Mouse (Mus musculus) left cerebral cortex, adult 2 months (tissue): ENCODE measurements around the gene Exosc5. TPM values are rescaled to one million over a fixed set of nuclear protein-coding genes. Genes with fewer than 3 reads are reported as not detected.
A peak's percentile ranks its signal among the peaks of the same experiment; 100 is the strongest.

ENCODE experiments used
- DNase-seq, 2 experiments: peaks; one replicate each; pipeline ENCODE4 v3.0.0; 2021 to 2022; ENCODE audit warnings: low spot score in 2 of 2, mixed read lengths in 1 of 2; ENCODE audit errors: extremely low spot score in 1 of 2
- H3K27ac ChIP-seq: fragments of 200-600 bp; 2 replicates; pipeline ENCODE4 v1.8.1; 2022
- H3K4me3 ChIP-seq: fragments of 200-600 bp; 2 replicates; pipeline ENCODE4 v1.8.1; 2022
- CTCF ChIP-seq: fragments of 200-600 bp; IDR thresholded peaks from 2 replicates; pipeline ENCODE4 v1.8.1; 2022; ENCODE audit warnings: antibody characterized with exemption, mild to moderate bottlenecking, moderate library complexity
- intact Hi-C: fragments of 180-260 bp; cut with DNase I; formaldehyde crosslinking; loops from one replicate; pipeline ENCODE4 v1.15.1; 2025
- long read RNA-seq, 2 experiments: library from polyadenylated mRNA; stranded (forward); transcript quantifications; one replicate each; pipeline ENCODE4 v2.0.0; 2021; ENCODE audit warnings: borderline mapping rate in 2 of 2
- total RNA-seq, 2 experiments: library from RNA; stranded (reverse); gene quantifications; 2 replicates each; pipeline ENCODE4 v1.2.3; 2021

Gene Exosc5
- 10 to 100 TPM; 23.3 to 24.0 TPM for total RNA-seq
- long read RNA-seq, experiment 1, transcript Exosc5-201 (6 exons, 1,020 nt): major isoform, 10 of 19 reads
- long read RNA-seq, experiment 1, partial matches to known transcripts: 3 of 19 reads
- long read RNA-seq, experiment 1, other reads (novel, unspliced or antisense): 6 of 19 reads
- long read RNA-seq, experiment 2, partial matches to known transcripts: 4 of 13 reads
- long read RNA-seq, experiment 2, other reads (novel, unspliced or antisense): 5 of 13 reads

- H3K4me3 ChIP-seq: peak within 1 kb of the TSS; percentile 57
- peak; percentile 98 to 99 for DNase-seq
- intact Hi-C loops: loop anchor here (1.0 kb wide), 1 partner anchor 17 kb away; no protein-coding TSS in a partner anchor
- H3K27ac ChIP-seq: peak within 1 kb of the TSS; percentile 92
- TF ChIP-seq CTCF: no peak
These were observed at the start of gene Exosc5, which contains the start of gene Bckdha for GRCm38 (mm10) chr7:25658657-25659472. Exosc5 (plus strand) TSS chr7:25659164. Bckdha (minus strand) TSS chr7:25658981.

GRCm38 (mm10) chr7:25610056-25610455 is 48.9 kb upstream of the Exosc5 start:
- peak in 1 of 2 experiments; percentile 6 for DNase-seq
- H3K27ac ChIP-seq: no peak overlapping the region
- H3K4me3 ChIP-seq: no peak overlapping the region
- TF ChIP-seq CTCF: no peak
- intact Hi-C loops: no loop called here

- Histone ChIP-seq H3K4me3 (no peak overlapping the region), H3K27ac (no peak overlapping the region)
- DNase-seq: no peak
- intact Hi-C loops: no loop called here
- TF ChIP-seq CTCF: no peak
These were observed 47.5 kb upstream of the Exosc5 start for GRCm38 (mm10) chr7:25611501-25611900.

GRCm38 (mm10) chr7:25614086-25614485 is 44.9 kb upstream of the Exosc5 start:
- DNase-seq: peak in 1 of 2 experiments; percentile 8
- H3K27ac ChIP-seq: no peak overlapping the region
- intact Hi-C loops: no loop called here
- no peak overlapping the region for H3K4me3 ChIP-seq
- TF ChIP-seq CTCF: no peak

- DNase-seq: peak in 1 of 2 experiments; percentile 6
- Histone ChIP-seq H3K27ac (no peak overlapping the region), H3K4me3 (no peak overlapping the region)
- intact Hi-C loops: no loop called here
- no peak for TF ChIP-seq CTCF
These were observed 43.9 kb upstream of the Exosc5 start for GRCm38 (mm10) chr7:25614831-25615705.

- TF ChIP-seq CTCF: no peak
- Histone ChIP-seq H3K4me3 (no peak within 1 kb of the TSS), H3K27ac (no peak within 1 kb of the TSS)
- DNase-seq: peak in 1 of 2 experiments; percentile 6
- intact Hi-C loops: no loop called here
These were observed 43.3 kb upstream of the Exosc5 start, which contains the start of gene Erich4 for GRCm38 (mm10) chr7:25615706-25616011. Erich4 (minus strand) TSS chr7:25615892.

GRCm38 (mm10) chr7:25617376-25618160 is 41.4 kb upstream of the Exosc5 start:
- Histone ChIP-seq H3K27ac (no peak overlapping the region), H3K4me3 (no peak overlapping the region)
- TF ChIP-seq CTCF: no peak
- peak in 1 of 2 experiments; percentile 5 for DNase-seq
- intact Hi-C loops: no loop called here

- no peak for TF ChIP-seq CTCF
These were observed 39.9 kb upstream of the Exosc5 start, which contains the start of gene Dmac2 for GRCm38 (mm10) chr7:25618865-25619721. Dmac2 (plus strand) TSS chr7:25619414.

GRCm38 (mm10) chr7:25619722-25619991 is 39.3 kb upstream of the Exosc5 start:
- intact Hi-C loops: no loop called here

More at GRCm38 (mm10) chr7:25618865-25619721, 39.9 kb upstream of the Exosc5 start, which contains the start of gene Dmac2:
- Histone ChIP-seq H3K4me3 (peak within 1 kb of the TSS; percentile 67), H3K27ac (peak within 1 kb of the TSS; percentile 90)
- intact Hi-C loops: no loop called here
- DNase-seq: peak; percentile 90 to 93

GRCm38 (mm10) chr7:25620101-25620500 is 38.9 kb upstream of the Exosc5 start:
- DNase-seq: peak in 1 of 2 experiments; percentile 10
- Histone ChIP-seq H3K27ac (peak overlapping the region; percentile 90; the same call in 1 of the 2 replicates), H3K4me3 (peak overlapping the region; percentile 67)
- intact Hi-C loops: no loop called here
- no peak for TF ChIP-seq CTCF

More at GRCm38 (mm10) chr7:25619722-25619991, 39.3 kb upstream of the Exosc5 start:
- no peak for TF ChIP-seq CTCF
- no peak for DNase-seq
- peak overlapping the region; percentile 67 for H3K4me3 ChIP-seq
- peak overlapping the region; percentile 90 for H3K27ac ChIP-seq
